Mouse (Mus musculus): ENCODE data around the gene Fam117b. TPM values are rescaled to one million over a fixed set of nuclear protein-coding genes. Genes with fewer than 3 reads are reported as not detected.
A peak's percentile ranks its signal among the peaks of the same experiment; 100 is the strongest.

The Fam117b gene
- polyA plus RNA-seq, 1 experiment from 2014 or later: 15.7 TPM

GRCm38 (mm10) chr1:59943825-59944224 lies 31.0 kb downstream of the Fam117b start:
- ATAC-seq: no peak
- H3K4me3 ChIP-seq: no peak overlapping the region
- H3K9me3 ChIP-seq (replicated peaks): no peaks in the 10 kb centered on the region
- WGBS: 65% methylated on average over 5 of the region's 5 CpGs
- H3K4me1 ChIP-seq: peaks cover 8% of the 10 kb centered on the region
- H3K4me2 ChIP-seq: no peak overlapping the region
- H3K9ac ChIP-seq: no peak overlapping the region
- no peak overlapping the region for H3K27ac ChIP-seq
- H3K36me3 ChIP-seq (ENCODE audit: poor library complexity, severe bottlenecking): no peaks in the 10 kb centered on the region; the same call in 1 of the 2 replicates
- H3K27me3 ChIP-seq: no peaks in the 10 kb centered on the region

- Histone ChIP-seq H3K4me1 (peaks cover 8% of the 10 kb centered on the region), H3K4me3 (no peak overlapping the region), H3K4me2 (no peak overlapping the region), H3K9ac (no peak overlapping the region), H3K27ac (no peak overlapping the region), H3K36me3 (ENCODE audit: poor library complexity, severe bottlenecking) (peaks cover 17% of the 10 kb centered on the region), H3K27me3 (no peaks in the 10 kb centered on the region), H3K9me3 (replicated peaks) (no peaks in the 10 kb centered on the region)
- ATAC-seq: no peak
- 82% methylated on average over 1 of the region's 1 CpGs for WGBS
These were observed 33.2 kb downstream of the Fam117b start for GRCm38 (mm10) chr1:59945969-59946368.

- no peak for ATAC-seq
- Histone ChIP-seq H3K4me3 (no peak overlapping the region), H3K36me3 (ENCODE audit: poor library complexity, severe bottlenecking) (peaks cover 18% of the 10 kb centered on the region), H3K9me3 (replicated peaks) (no peaks in the 10 kb centered on the region), H3K27me3 (no peaks in the 10 kb centered on the region), H3K27ac (no peak overlapping the region), H3K9ac (no peak overlapping the region), H3K4me2 (no peak overlapping the region), H3K4me1 (peaks cover 8% of the 10 kb centered on the region)
- 99% methylated on average over 4 of the region's 4 CpGs for WGBS
These were observed 34.7 kb downstream of the Fam117b start for GRCm38 (mm10) chr1:59947509-59947908.

- WGBS: 89% methylated on average over 3 of the region's 3 CpGs
- H3K4me1 ChIP-seq: no peaks in the 10 kb centered on the region
- no peak overlapping the region for H3K9ac ChIP-seq
- H3K4me3 ChIP-seq: no peak overlapping the region
- peaks cover 27% of the 10 kb centered on the region for H3K36me3 ChIP-seq (ENCODE audit: poor library complexity, severe bottlenecking)
- H3K9me3 ChIP-seq (replicated peaks): no peaks in the 10 kb centered on the region
- no peak overlapping the region for H3K27ac ChIP-seq
- no peak overlapping the region for H3K4me2 ChIP-seq
- H3K27me3 ChIP-seq: no peaks in the 10 kb centered on the region
- no peak for ATAC-seq
These were observed 44.4 kb downstream of the Fam117b start for GRCm38 (mm10) chr1:59957206-59957605.

- peaks cover 44% of the 10 kb centered on the region for H3K36me3 ChIP-seq (ENCODE audit: poor library complexity, severe bottlenecking)
- H3K27ac ChIP-seq: no peak overlapping the region
- H3K4me2 ChIP-seq: no peak overlapping the region
- no peak for ATAC-seq
- no peaks in the 10 kb centered on the region; the same call in 1 of the 2 replicates for H3K9me3 ChIP-seq (replicated peaks)
- H3K9ac ChIP-seq: no peak overlapping the region
- H3K27me3 ChIP-seq: no peaks in the 10 kb centered on the region
- H3K4me1 ChIP-seq: no peaks in the 10 kb centered on the region
- WGBS: 95% methylated on average over 1 of the region's 1 CpGs
- no peak overlapping the region for H3K4me3 ChIP-seq
These were observed 47.1 kb downstream of the Fam117b start for GRCm38 (mm10) chr1:59959941-59960340.

- ATAC-seq: no peak
- H3K4me1 ChIP-seq: no peaks in the 10 kb centered on the region
- WGBS: 85% methylated on average over 6 of the region's 6 CpGs
- H3K9ac ChIP-seq: no peak overlapping the region
- no peak overlapping the region for H3K4me2 ChIP-seq
- peak overlapping the region; percentile 40 for H3K27ac ChIP-seq
- peaks cover 48% of the 10 kb centered on the region for H3K36me3 ChIP-seq (ENCODE audit: poor library complexity, severe bottlenecking)
- no peak overlapping the region for H3K4me3 ChIP-seq
- H3K9me3 ChIP-seq (replicated peaks): no peaks in the 10 kb centered on the region; the same call in 1 of the 2 replicates
- no peaks in the 10 kb centered on the region for H3K27me3 ChIP-seq
These were observed 53.5 kb downstream of the Fam117b start for GRCm38 (mm10) chr1:59966171-59966785.

- WGBS: 93% methylated on average over 4 of the region's 4 CpGs
- H3K36me3 ChIP-seq (ENCODE audit: poor library complexity, severe bottlenecking): peaks cover 48% of the 10 kb centered on the region
These were observed 54.5 kb downstream of the Fam117b start for GRCm38 (mm10) chr1:59967291-59967690.

GRCm38 (mm10) chr1:59986626-59987025 lies 73.8 kb downstream of the Fam117b start:
- ATAC-seq: no peak
- H3K4me1 ChIP-seq: no peaks in the 10 kb centered on the region
- no peak overlapping the region for H3K27ac ChIP-seq
- no peak overlapping the region for H3K4me3 ChIP-seq
- no peak overlapping the region for H3K4me2 ChIP-seq
- H3K27me3 ChIP-seq: no peaks in the 10 kb centered on the region
- H3K36me3 ChIP-seq (ENCODE audit: poor library complexity, severe bottlenecking): peaks cover 43% of the 10 kb centered on the region
- no peaks in the 10 kb centered on the region for H3K9me3 ChIP-seq (replicated peaks)
- H3K9ac ChIP-seq: no peak overlapping the region

More at GRCm38 (mm10) chr1:59967291-59967690, 54.5 kb downstream of the Fam117b start:
- Histone ChIP-seq H3K9ac (no peak overlapping the region), H3K9me3 (replicated peaks) (no peaks in the 10 kb centered on the region; the same call in 1 of the 2 replicates), H3K4me2 (no peak overlapping the region), H3K27ac (no peak overlapping the region), H3K4me3 (no peak overlapping the region), H3K4me1 (no peaks in the 10 kb centered on the region), H3K27me3 (no peaks in the 10 kb centered on the region)
- no peak for ATAC-seq

GRCm38 (mm10) chr1:59987399-59988040 lies 74.7 kb downstream of the Fam117b start:
- ATAC-seq: no peak
- Histone ChIP-seq H3K9me3 (replicated peaks) (no peaks in the 10 kb centered on the region), H3K9ac (no peak overlapping the region), H3K4me3 (no peak overlapping the region), H3K4me2 (no peak overlapping the region), H3K4me1 (no peaks in the 10 kb centered on the region), H3K27ac (no peak overlapping the region), H3K36me3 (ENCODE audit: poor library complexity, severe bottlenecking) (peaks cover 43% of the 10 kb centered on the region), H3K27me3 (no peaks in the 10 kb centered on the region)
- WGBS: 93% methylated on average over 3 of the region's 3 CpGs

GRCm38 (mm10) chr1:59995646-59996045 lies 82.8 kb downstream of the Fam117b start:
- 46% methylated on average over 3 of the region's 3 CpGs for WGBS
- Histone ChIP-seq H3K36me3 (ENCODE audit: poor library complexity, severe bottlenecking) (peaks cover 13% of the 10 kb centered on the region; the same call in 1 of the 2 replicates), H3K9ac (no peak overlapping the region), H3K27ac (no peak overlapping the region), H3K4me2 (no peak overlapping the region), H3K9me3 (replicated peaks) (no peaks in the 10 kb centered on the region), H3K4me1 (no peaks in the 10 kb centered on the region), H3K27me3 (no peaks in the 10 kb centered on the region), H3K4me3 (no peak overlapping the region)
- ATAC-seq: no peak

GRCm38 (mm10) chr1:59997352-59997751 lies 84.5 kb downstream of the Fam117b start:
- Histone ChIP-seq H3K9me3 (replicated peaks) (no peaks in the 10 kb centered on the region), H3K9ac (no peak overlapping the region), H3K4me3 (no peak overlapping the region), H3K4me1 (no peaks in the 10 kb centered on the region), H3K36me3 (ENCODE audit: poor library complexity, severe bottlenecking) (0 out of 2 replicates have a peak, but pooled peaks cover 2% of the 10 kb centered on the region), H3K4me2 (no peak overlapping the region), H3K27me3 (no peaks in the 10 kb centered on the region), H3K27ac (no peak overlapping the region)
- WGBS: 83% methylated on average over 5 of the region's 5 CpGs
- ATAC-seq: no peak

GRCm38 (mm10) chr1:60000319-60000718 lies 87.5 kb downstream of the Fam117b start:
- 67% methylated on average over 2 of the region's 2 CpGs for WGBS
- H3K9ac ChIP-seq: no peak overlapping the region
- H3K27ac ChIP-seq: no peak overlapping the region
- H3K9me3 ChIP-seq (replicated peaks): no peaks in the 10 kb centered on the region
- H3K4me1 ChIP-seq: no peaks in the 10 kb centered on the region
- ATAC-seq: no peak
- H3K27me3 ChIP-seq: no peaks in the 10 kb centered on the region
- no peak overlapping the region for H3K4me2 ChIP-seq
- no peak overlapping the region for H3K4me3 ChIP-seq
- H3K36me3 ChIP-seq (ENCODE audit: poor library complexity, severe bottlenecking): no peaks in the 10 kb centered on the region
